Mouse (Mus musculus) frontal cortex, postnatal 36 days (tissue): Measurements from ENCODE around the gene Cadps2.

Experiments used
- DNase-seq, 2 experiments: peaks; one replicate each; pipeline ENCODE4 v3.0.0; 2022; ENCODE audit warnings: low spot score in 2 of 2

Gene Cadps2

DNA sequence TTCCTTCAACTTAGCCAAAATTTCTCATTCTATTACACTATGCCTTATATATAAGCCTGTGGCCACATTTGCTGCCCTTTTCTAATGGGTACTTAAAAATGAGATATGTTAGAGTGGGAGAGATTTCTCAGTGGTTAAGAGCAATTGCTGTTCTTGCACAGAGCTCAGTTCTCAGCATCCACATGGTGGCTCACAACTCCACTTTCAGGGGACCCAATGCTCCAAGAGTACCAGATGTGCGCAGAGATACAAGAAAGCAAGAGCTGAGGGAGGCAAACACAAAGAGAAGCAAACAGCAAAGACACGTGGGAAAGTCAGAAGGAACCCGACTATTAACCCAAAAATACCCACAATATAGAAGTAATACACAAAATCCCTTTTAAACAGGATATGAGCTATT is 77.0 kb downstream of the Cadps2 start:
- no peak for DNase-seq

DNA sequence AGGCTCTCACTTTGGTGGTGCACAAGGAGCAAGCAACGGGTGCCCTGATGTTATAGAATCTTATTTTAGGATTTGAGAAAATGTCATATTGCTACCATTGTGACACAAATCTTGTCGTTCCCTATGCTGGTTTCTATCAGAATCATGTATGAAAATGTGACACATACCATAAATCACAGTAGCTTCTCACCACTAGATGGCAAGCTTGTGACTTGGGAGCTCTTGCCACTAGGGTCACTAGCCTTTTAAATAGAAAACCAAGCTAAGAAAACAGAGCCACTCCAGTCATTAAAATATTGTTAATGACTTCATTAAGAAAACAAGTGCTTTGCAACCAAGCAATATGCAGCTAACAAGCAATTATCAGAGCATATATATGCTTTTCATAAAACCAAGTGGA is 81.0 kb downstream of the Cadps2 start:
- DNase-seq: no peak

DNA sequence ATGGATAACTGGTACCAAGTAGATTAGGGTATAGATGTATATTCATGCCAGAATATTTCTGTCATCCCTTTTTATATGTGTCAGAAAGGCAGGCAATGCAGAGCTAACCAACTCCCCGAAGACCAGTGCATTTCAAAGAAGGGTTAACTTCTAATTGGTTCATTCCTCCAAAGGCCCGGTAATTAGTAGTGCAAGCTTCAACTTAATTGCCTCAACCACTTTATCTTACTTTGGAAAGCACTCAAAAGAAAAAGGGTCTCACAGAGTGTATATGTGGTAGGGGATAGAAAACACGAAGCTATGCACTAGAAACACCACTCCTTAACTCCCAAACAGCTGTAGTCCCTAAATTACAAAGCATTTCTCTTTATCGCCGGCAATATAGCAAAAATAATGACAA is 90.4 kb downstream of the Cadps2 start:
- no peak for DNase-seq

DNA sequence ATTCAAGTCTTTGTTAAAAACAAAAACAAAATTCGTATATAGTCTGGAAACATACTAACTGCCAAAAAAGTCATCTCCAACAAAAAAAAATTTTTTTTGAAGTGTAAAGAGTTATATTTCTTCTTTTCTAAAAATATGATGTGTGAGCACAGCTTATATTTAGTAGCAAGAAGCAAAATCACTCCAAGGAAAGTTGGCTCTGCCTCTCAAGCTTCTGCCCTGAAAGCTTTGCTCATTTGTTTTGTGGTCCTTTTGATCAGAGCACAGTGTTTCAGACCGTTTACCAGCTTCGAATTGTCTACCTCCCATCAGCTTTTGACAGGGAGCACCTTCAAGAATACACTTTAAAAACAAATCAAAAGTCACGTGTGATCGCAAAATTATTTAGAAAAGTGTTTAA is 99.2 kb downstream of the Cadps2 start:
- peak in 1 of 2 experiments; percentile 35 for DNase-seq

DNA sequence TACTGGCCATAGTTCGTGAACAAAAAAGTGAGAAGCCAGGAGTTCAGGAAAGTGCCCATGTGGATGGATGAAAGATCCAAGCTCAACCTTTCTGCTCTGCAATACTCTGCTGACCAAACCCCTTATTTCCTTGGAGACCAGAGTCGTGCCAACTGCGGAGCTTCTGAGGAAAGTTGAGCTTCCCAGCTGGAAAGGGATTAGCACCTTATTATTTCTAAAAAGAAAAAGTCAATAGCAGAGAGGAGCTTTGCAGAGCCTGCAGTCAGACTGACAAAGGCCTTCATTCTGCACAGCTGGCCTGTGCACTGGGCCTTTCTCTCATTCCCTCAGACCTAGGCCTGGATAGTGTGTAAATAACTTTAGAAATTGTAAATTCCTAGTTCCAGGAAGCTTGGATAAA is 106.5 kb downstream of the Cadps2 start:
- no peak for DNase-seq

DNA sequence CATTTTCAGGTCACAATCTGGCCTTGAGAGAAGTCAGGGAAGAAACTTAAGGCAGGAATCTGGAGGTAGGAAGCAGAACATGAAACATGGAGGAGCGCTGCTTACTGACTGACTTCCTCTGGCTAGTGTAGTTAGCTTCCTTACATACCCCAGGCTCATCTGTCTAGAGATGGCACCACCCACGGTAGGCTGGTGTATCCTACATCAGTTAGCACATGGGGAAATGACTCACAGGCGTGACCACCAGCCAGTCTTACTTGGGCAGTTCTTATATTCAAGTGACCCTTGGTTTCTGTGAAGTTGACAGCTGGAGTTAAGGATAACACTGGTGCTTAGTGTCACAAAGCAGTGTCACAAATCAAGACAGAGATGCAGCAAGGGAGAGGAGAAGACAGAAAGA is 110.6 kb downstream of the Cadps2 start:
- DNase-seq: peak in 1 of 2 experiments; percentile 30

GRCm38 (mm10) chr6:23723697-23724096 is 115.5 kb downstream of the Cadps2 start:
- DNase-seq: no peak

DNA sequence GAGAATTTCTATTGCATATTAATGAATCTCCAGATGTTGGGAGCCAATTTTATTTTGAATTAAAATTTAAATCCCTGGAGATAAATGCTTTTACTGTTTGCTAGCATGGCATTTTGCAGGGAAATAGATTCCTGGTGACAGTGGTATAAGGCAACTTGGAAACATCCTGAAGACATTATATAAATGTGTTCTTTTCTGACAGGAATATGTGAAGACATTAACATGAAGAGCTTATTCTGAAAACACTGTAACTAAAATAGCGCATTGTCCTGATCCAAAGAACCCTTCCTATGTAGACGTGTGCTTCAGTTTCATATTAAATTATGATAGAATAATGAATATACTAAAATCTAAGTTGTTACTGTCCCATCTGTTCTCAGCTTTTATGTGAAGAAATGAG is 118.8 kb downstream of the Cadps2 start:
- DNase-seq: no peak

- peak; percentile 33 to 71 for DNase-seq
Observed at GRCm38 (mm10) chr6:23707506-23707905, 131.7 kb downstream of the Cadps2 start.

DNA sequence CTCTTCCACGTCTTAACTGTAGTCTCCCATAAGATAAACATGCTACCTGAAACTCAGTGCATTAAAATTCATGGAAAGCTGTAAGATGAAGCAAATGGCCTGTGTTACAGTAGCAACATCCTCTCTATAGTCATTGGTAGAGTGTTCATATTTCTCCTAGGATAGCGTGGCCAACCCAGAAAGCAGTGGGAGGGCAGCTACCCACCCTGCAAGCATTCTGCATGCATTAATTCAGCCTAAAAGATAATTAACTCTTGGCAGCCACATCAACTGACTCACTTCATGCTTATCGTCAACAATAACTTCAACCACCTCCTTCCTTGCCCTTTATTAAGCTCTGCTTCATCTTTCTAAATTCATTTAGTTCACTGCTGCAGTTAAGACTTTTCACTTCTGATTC is 138.3 kb downstream of the Cadps2 start:
- no peak for DNase-seq

GRCm38 (mm10) chr6:23678172-23678571 is 161.0 kb downstream of the Cadps2 start:
- no peak for DNase-seq

- DNase-seq: no peak
Observed at GRCm38 (mm10) chr6:23655036-23655435, 184.2 kb downstream of the Cadps2 start, which contains the start of gene Rnf148. Gene Rnf148, minus strand, starts transcription at chr6:23655136.

GRCm38 (mm10) chr6:23650205-23650604 is 189.0 kb downstream of the Cadps2 start, which contains the start of gene Rnf133:
Gene Rnf133, minus strand, starts transcription at chr6:23650305.
- DNase-seq: no peak

DNA sequence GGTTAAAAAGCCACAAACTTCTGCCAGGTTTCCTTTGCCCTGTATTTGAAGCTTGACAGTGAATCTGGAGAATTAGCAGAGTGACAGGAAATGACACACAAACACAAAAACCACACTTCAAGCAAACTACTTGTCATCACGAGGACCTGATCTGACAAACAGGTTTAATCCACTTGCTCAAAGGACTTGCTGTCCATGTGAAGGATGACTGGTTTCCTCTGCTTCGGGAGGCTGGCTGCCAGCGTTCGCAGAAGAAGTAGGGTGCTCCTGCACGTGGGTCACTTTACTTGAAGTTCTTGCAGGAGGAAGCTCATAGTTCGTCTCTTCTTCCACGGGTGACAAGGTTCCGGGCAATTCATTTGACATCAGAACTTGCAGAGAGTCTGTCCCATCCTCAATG is 190.5 kb downstream of the Cadps2 start:
- no peak for DNase-seq

GRCm38 (mm10) chr6:23647627-23648247 is 191.5 kb downstream of the Cadps2 start:
- no peak for DNase-seq

DNA sequence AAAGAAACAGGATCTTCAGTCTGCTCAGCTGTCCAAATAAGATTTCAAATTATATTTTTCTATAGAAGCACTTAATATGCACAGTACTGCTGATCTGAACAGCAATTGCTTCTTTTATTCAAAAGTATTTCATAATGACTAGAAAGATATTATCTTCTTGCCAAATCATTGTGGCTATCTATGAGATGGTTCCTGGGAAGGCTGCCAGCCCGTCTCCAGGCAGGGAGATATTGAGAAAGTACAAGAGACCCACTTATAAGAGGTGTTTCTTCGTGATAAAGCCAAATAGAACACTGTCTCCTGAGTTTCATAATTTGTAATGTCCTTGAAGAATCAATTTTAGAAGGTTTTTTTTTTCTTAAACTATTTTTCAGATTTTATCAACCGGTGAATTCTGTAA is 202.1 kb downstream of the Cadps2 start:
- DNase-seq: no peak

- no peak for DNase-seq
Observed at GRCm38 (mm10) chr6:23635208-23635607, 204.0 kb downstream of the Cadps2 start.

- no peak for DNase-seq
Observed at GRCm38 (mm10) chr6:23634016-23634415, 205.2 kb downstream of the Cadps2 start.

- DNase-seq: no peak
Observed at GRCm38 (mm10) chr6:23630465-23630864, 208.8 kb downstream of the Cadps2 start.

DNA sequence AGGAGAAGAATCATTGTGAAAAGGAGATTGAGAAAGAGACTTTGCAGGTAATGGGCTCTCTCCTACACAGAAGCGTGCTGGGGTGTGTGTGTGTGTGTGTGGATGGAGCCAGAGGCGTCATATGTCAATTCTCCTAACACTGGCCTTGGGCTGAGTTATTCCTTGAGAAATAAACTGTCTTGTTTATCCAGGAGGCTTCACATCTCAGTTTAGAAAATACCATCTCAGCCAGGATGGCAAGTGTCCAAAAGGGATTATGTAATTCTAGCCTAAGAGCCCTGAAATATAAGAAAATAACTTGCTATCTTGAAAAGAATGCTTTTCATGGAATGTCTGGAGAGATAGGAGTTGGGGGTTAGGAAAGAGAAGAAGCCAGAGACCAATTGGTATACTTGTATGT is 264.1 kb downstream of the Cadps2 start:
- peak in 1 of 2 experiments; percentile 29 for DNase-seq

DNA sequence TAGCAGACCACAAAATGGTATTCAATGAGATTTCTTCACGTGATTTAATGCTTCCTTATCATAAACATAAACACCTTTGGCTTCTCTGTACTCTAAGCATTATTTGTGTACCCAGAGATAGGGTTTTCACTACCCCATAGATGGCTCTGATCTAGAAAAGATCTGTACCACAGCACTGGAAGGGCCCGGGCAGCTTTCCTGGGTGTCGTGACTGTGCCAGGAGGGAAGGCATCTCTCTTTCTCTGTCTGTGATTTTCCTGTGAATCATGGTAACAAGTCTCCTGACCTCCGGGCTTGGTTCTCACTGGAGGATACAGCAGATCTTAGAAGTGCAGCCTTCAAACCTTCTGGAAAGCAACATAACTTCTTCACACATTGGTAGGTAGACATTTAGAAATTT is 265.5 kb downstream of the Cadps2 start:
- no peak for DNase-seq

DNA sequence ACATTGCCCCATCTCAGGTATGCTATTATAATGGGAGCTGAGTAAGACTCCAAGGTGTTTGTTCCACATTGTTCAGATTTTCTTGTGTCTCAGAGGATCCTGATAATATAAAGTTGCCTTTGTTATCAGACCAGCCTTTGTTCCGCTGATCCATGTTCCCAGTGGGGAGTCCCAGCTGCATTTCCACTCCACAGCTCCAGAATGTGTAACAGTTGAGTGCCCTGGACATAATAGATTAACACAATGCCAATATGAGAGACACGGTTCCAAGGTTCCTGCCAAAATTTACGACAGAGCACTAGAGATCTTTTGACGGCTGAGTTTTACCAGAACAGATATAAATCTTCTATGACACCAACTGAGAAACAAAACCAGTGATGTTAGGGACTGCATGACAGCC is 266.8 kb downstream of the Cadps2 start:
- no peak for DNase-seq

GRCm38 (mm10) chr6:23569686-23570085 is 269.5 kb downstream of the Cadps2 start:
- no peak for DNase-seq

DNA sequence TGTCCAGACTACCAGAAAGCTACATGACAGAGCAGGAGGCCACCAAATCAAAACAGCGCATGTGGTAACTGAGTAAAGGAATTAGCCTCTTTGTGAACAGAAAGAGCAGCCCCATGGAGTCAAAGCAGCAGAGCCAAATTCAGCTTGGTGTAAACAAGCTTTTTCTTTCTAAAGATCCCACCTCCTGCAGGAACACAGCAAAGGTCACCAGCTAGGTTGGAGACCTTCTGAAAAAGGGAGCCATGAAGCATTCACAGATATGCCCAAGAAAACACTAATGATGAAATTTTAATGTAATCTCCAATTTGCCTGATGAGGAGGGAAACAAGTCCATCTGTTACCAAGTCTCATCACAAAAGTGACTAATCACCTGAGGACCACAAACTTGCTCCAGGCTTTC is 270.5 kb downstream of the Cadps2 start:
- no peak for DNase-seq
